Comparison of ENCODE assay signal across 8 mouse cellular contexts in genomic region chr12:86644512-86645273, GRCm38 (mm10). TPM values are rescaled to one million over a fixed set of nuclear protein-coding genes. Genes with fewer than 3 reads are reported as not detected.
DNase-seq lines count a peak whose midpoint lies in the region; ATAC-seq lines count a peak whose summit lies in the region.
"Had no signal": no experiment of that assay in that cellular context is flagged by ENCODE, and none has a peak within 500 bp of the region (broad histone marks: within the 10 kb centered on the region; RNA-seq: fewer than 3 reads in every experiment).

No protein-coding gene starts in this region.

- 53% methylated on average over 17 of the region's 17 CpGs for WGBS in midbrain, embryonic 12.5 days

- ATAC-seq in midbrain, embryonic 12.5 days (ENCODE audit: low FRiP score, low read depth) = peak; percentile 49; the same call in 1 of the 2 replicates

- H3K9ac ChIP-seq in midbrain, embryonic 12.5 days (replicated peaks) = no peak overlapping the region
- H3K9ac ChIP-seq: limb, embryonic 12.5 days had no signal

- no peak overlapping the region for H3K4me2 ChIP-seq in midbrain, embryonic 12.5 days (replicated peaks)
- H3K4me2 ChIP-seq: limb, embryonic 12.5 days had no signal

- no peaks in the 10 kb centered on the region for H3K9me3 ChIP-seq in midbrain, embryonic 12.5 days
- H3K9me3 ChIP-seq: limb, embryonic 12.5 days had no signal

- peak; percentile 54 to 55 for DNase-seq in left cerebral cortex, postnatal 10 days (ENCODE audit: extremely low spot score in 1 of 2, low spot score in 2 of 2)
- DNase-seq in left cerebral cortex, adult 11 months (ENCODE audit: low spot score) = no peak
- DNase-seq in heart, postnatal 14 days = peak; percentile 7 to 8
- DNase-seq in adrenal gland, postnatal 14 days = no peak
- DNase-seq in spleen, postnatal 36 days (ENCODE audit: low spot score in 2 of 2) = no peak
- no peak for DNase-seq in urinary bladder, postnatal 4 days (ENCODE audit: low spot score in 2 of 2)

- H3K36me3 ChIP-seq in midbrain, embryonic 12.5 days = no peaks in the 10 kb centered on the region
- H3K36me3 ChIP-seq: limb, embryonic 12.5 days had no signal

- H3K27me3 ChIP-seq in midbrain, embryonic 12.5 days = no peaks in the 10 kb centered on the region
- H3K27me3 ChIP-seq: limb, embryonic 12.5 days had no signal

- no peak overlapping the region for H3K4me3 ChIP-seq in midbrain, embryonic 12.5 days
- H3K4me3 ChIP-seq: limb, embryonic 12.5 days had no signal

- intact Hi-C loops in left cerebral cortex, postnatal 10 days (cut with DNase I) = loop anchor here (5.0 kb wide), 1 partner anchor 33 kb away; the partner anchor contains the start of gene Vash1
- intact Hi-C loops in heart, postnatal 14 days (cut with DNase I) = loop anchor here (5.0 kb wide), 1 partner anchor 68 kb away; no protein-coding TSS in a partner anchor

- H3K4me1 ChIP-seq in midbrain, embryonic 12.5 days = peaks cover 30% of the 10 kb centered on the region

- H3K27ac ChIP-seq in midbrain, embryonic 12.5 days (replicated peaks) = peak overlapping the region; percentile 27; the same call in 1 of the 2 replicates
- H3K27ac ChIP-seq: limb, embryonic 12.5 days had no signal

RNA-seq across cellular contexts. Expression of gene Vash1, which starts 33.8 kb away (rescaled TPM):
- 100 to 1,000 TPM in 1 of 2 experiments, 10 to 100 TPM in 1; 92.6 to 100 TPM for total RNA-seq in left cerebral cortex, postnatal 10 days (2021)
- 10 to 100 TPM; 23.4 to 32.5 TPM for total RNA-seq in heart, postnatal 14 days (2021)
- 33.2 and 36.3 TPM in 2 replicates for polyA plus RNA-seq in midbrain, embryonic 12.5 days (2016; fragmentation: Nextera tagmentation; extraction: Ambion mirVana)
- total RNA-seq in adrenal gland, postnatal 14 days (2021) = 12.0 and 12.2 TPM in 2 replicates

Comparison
In these comparisons a context has a peak if more than half of its experiments do, and no peak if none do; other contexts are left out.
1. DNase-seq: peak in left cerebral cortex, postnatal 10 days (2 of 2) and heart, postnatal 14 days (2 of 2); none in left cerebral cortex, adult 11 months (single experiment), adrenal gland, postnatal 14 days (single experiment), spleen, postnatal 36 days (0 of 2) and urinary bladder, postnatal 4 days (0 of 2).